Mouse (Mus musculus) liver, embryonic 14.5 days (tissue): ENCODE results near the gene Eif3b. TPM values are rescaled to one million over a fixed set of nuclear protein-coding genes. Genes with fewer than 3 reads are reported as not detected.
A peak's percentile ranks its signal among the peaks of the same experiment; 100 is the strongest.

Source experiments
- ATAC-seq: fragments of 200-750 bp; cut with Nextera tagmentation; 2 replicates; pipeline ENCODE4 v1.8.0; 2017; ENCODE audit warnings: moderate number of reproducible peaks, mild to moderate bottlenecking, moderate library complexity; ENCODE audit not compliant: insufficient read depth
- DNase-seq, 3 experiments: peaks; one replicate each; pipeline ENCODE4 v3.0.0-alpha.2; 2012 to 2013; ENCODE audit warnings: low read depth in 3 of 3, low spot score in 3 of 3
- H3K27ac ChIP-seq: fragments of 300-500 bp; sonication (generic); 2 replicates; pipeline ENCODE4 v1.5.1; 2014; ENCODE audit warnings: moderate library complexity, mild to moderate bottlenecking, control low read depth, inconsistent platforms
- H3K27me3 ChIP-seq: fragments of 300-500 bp; sonication (generic); 2 replicates; pipeline ENCODE4 v1.6.1; 2014; ENCODE audit warnings: mild to moderate bottlenecking, low read length, moderate library complexity; ENCODE audit not compliant: control insufficient read depth, insufficient read depth
- H3K36me3 ChIP-seq: fragments of 300-500 bp; sonication (generic); replicated peaks from 2 replicates; pipeline ENCODE4 v1.6.1; 2014; ENCODE audit warnings: low read depth; ENCODE audit not compliant: control insufficient read depth, insufficient read depth
- H3K4me1 ChIP-seq, 2 experiments: fragments of 200-500 bp in 1 of 2; fragments of 300-500 bp in 1 of 2; sonication (generic) in 1 of 2; replicated peaks; 2 replicates each; pipeline ENCODE4 v1.6.1; 2012 to 2014; ENCODE audit warnings: antibody characterized with exemption in 1 of 2, inconsistent platforms in 1 of 2, low read length in 1 of 2; ENCODE audit not compliant: control insufficient read depth in 2 of 2, insufficient read depth in 2 of 2
- H3K4me2 ChIP-seq: fragments of 300-500 bp; sonication (generic); 2 replicates; pipeline ENCODE4 v1.6.1; 2014; ENCODE audit warnings: low read depth, mild to moderate bottlenecking, control low read depth, moderate library complexity
- H3K4me3 ChIP-seq, 2 experiments: fragments of 200-500 bp in 1 of 2; fragments of 300-500 bp in 1 of 2; sonication (generic) in 1 of 2; 2 replicates each; pipeline ENCODE4 v1.5.1; 2012 to 2014; ENCODE audit warnings: low read depth in 2 of 2, low read length in 2 of 2, mild to moderate bottlenecking in 2 of 2, control low read depth in 1 of 2, inconsistent platforms in 1 of 2, moderate library complexity in 1 of 2; ENCODE audit not compliant: insufficient read depth in 1 of 2
- H3K9ac ChIP-seq: fragments of 300-500 bp; sonication (generic); replicated peaks from 2 replicates; pipeline ENCODE4 v1.6.1; 2014; ENCODE audit warnings: mild to moderate bottlenecking, control low read depth, moderate library complexity
- H3K9me3 ChIP-seq: fragments of 300-500 bp; sonication (generic); 2 replicates; pipeline ENCODE4 v1.6.1; 2016; ENCODE audit warnings: low read length, mixed read lengths; ENCODE audit not compliant: control insufficient read depth
- CTCF ChIP-seq: IDR thresholded peaks from 2 replicates; pipeline ENCODE4 v1.5.1; 2016; ENCODE audit warnings: antibody characterized with exemption, low read depth, control low read depth
- EP300 ChIP-seq: IDR thresholded peaks from 2 replicates; pipeline ENCODE4 v1.6.1; 2016; ENCODE audit warnings: antibody characterized with exemption, low read depth
- WGBS: fragments of 180-500 bp; shearing (Covaris S2); extraction: QIAGEN DNeasy Blood & Tissue Kit; methylation state at CpG from one replicate; pipeline ENCODE4 v1.1.7; 2014; ENCODE audit not compliant: insufficient replicate concordance; 5-methylcytosine and 5-hydroxymethylcytosine counted together
- polyA plus RNA-seq, 2 experiments: library from polyadenylated mRNA; depleted of rRNA in 1 of 2; stranded (reverse) in 1 of 2; unstranded in 1 of 2; fragments of >200 nt; fragmentation: Nextera tagmentation in 1 of 2; extraction: Ambion mirVana in 1 of 2; gene quantifications; 2 replicates each; pipeline versions ENCODE4 v1.2.1 to v1.2.3; 2012 to 2014

Gene Eif3b
- polyA plus RNA-seq, 2 experiments: 85.2 to 86.8 TPM

DNA sequence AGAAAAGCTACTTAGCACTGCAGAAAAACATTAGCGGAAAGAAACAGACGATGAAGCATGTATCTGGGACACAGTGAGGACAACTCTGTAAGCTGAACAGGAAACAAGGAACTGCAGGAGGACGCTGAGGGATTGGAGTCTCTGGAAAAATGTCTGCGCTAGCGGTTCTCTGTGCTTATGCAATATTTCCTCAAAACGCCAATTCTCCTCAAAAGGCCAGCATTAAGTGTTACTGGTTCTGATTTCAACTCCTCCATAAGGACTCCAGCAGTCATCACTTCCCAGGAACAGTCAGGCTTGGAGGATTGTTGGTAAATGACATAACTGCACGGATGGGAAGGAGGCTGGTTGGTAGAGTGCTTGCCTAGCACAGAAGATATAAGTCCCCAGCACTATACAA, 38.0 kb upstream of the Eif3b start:
- Histone ChIP-seq H3K4me2 (no peak overlapping the region), H3K27me3 (no peaks in the 10 kb centered on the region), H3K27ac (no peak overlapping the region), H3K9ac (no peak overlapping the region), H3K4me3 (no peak overlapping the region), H3K36me3 (no peaks in the 10 kb centered on the region), H3K9me3 (no peaks in the 10 kb centered on the region), H3K4me1 (peaks cover 0 to 3% of the 10 kb centered on the region in 2 experiments; a peak in 1 of 4 replicates)
- WGBS: 70% methylated on average over 7 of the region's 7 CpGs
- DNase-seq (no peak), ATAC-seq (no peak)
- TF ChIP-seq CTCF: no peak
- no peak for TF ChIP-seq EP300

- ATAC-seq: no peak
- no peaks in the 10 kb centered on the region for H3K36me3 ChIP-seq
- no peaks in the 10 kb centered on the region for H3K9me3 ChIP-seq
- no peaks in the 10 kb centered on the region for H3K27me3 ChIP-seq
- peaks cover under 1 to 7% of the 10 kb centered on the region in 2 experiments; a peak in 3 of 4 replicates for H3K4me1 ChIP-seq
- 44% methylated on average over 6 of the region's 6 CpGs for WGBS
- no peak for TF ChIP-seq EP300
- no peak for TF ChIP-seq CTCF
- no peak overlapping the region for H3K9ac ChIP-seq
- H3K27ac ChIP-seq: no peak overlapping the region
- no peak for DNase-seq
- H3K4me2 ChIP-seq: no peak overlapping the region
- H3K4me3 ChIP-seq: no peak overlapping the region
Observed at GRCm38 (mm10) chr5:140382688-140383087, 36.4 kb upstream of the Eif3b start.

- DNase-seq: no peak
- no peaks in the 10 kb centered on the region for H3K9me3 ChIP-seq
- H3K27ac ChIP-seq: no peak overlapping the region
- H3K4me2 ChIP-seq: no peak overlapping the region
- H3K27me3 ChIP-seq: no peaks in the 10 kb centered on the region
- H3K36me3 ChIP-seq: no peaks in the 10 kb centered on the region
- 48% methylated on average over 7 of the region's 7 CpGs for WGBS
- TF ChIP-seq CTCF: no peak
- no peak for TF ChIP-seq EP300
- H3K9ac ChIP-seq: no peak overlapping the region
- peaks cover 9 to 15% of the 10 kb centered on the region in 2 experiments for H3K4me1 ChIP-seq
- no peak overlapping the region for H3K4me3 ChIP-seq
- no peak; the same call in 1 of the 2 replicates for ATAC-seq
Observed at GRCm38 (mm10) chr5:140383559-140383958, 35.6 kb upstream of the Eif3b start.

DNA sequence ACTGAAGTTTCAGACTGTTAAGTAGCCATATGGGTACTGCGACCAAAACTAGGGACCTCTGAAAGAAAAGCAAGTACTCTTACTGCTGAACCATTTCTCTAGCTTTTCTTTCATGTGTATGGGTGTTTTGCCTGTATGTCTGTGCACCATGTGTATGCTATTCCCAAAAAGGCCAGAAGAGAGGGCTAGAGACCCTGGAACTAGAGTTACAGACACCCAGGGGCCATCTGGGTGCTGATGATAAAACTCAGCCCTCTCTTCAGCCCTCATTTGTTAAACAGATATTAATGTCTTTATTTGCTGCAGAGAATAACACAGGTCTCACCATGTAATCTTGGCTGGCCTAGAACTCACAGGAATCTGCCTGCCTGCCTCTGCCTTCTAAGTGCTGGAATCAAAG, 34.7 kb upstream of the Eif3b start:
- peaks cover 11 to 21% of the 10 kb centered on the region in 2 experiments for H3K4me1 ChIP-seq
- no peak overlapping the region for H3K4me3 ChIP-seq
- H3K9ac ChIP-seq: no peak overlapping the region
- H3K36me3 ChIP-seq: no peaks in the 10 kb centered on the region
- H3K4me2 ChIP-seq: no peak overlapping the region
- 66% methylated on average over 1 of the region's 1 CpGs for WGBS
- 0 out of 2 replicates have a peak, but pooled peaks have one; percentile 10 for TF ChIP-seq CTCF
- TF ChIP-seq EP300: no peak
- no peaks in the 10 kb centered on the region for H3K27me3 ChIP-seq
- H3K9me3 ChIP-seq: no peaks in the 10 kb centered on the region
- DNase-seq: no peak
- ATAC-seq: no peak
- no peak overlapping the region for H3K27ac ChIP-seq

GRCm38 (mm10) chr5:140387236-140387635, 31.9 kb upstream of the Eif3b start:
- no peak for TF ChIP-seq EP300
- no peak for TF ChIP-seq CTCF
- H3K27me3 ChIP-seq: no peaks in the 10 kb centered on the region
- no peak overlapping the region for H3K9ac ChIP-seq
- peak overlapping the region; percentile 90 for H3K4me2 ChIP-seq
- H3K27ac ChIP-seq: no peak overlapping the region
- H3K4me1 ChIP-seq: peaks cover 11 to 23% of the 10 kb centered on the region in 2 experiments
- ATAC-seq (no peak), DNase-seq (no peak)
- H3K9me3 ChIP-seq: no peaks in the 10 kb centered on the region
- H3K36me3 ChIP-seq: no peaks in the 10 kb centered on the region
- no peak overlapping the region for H3K4me3 ChIP-seq
- 80% methylated on average over 7 of the region's 7 CpGs for WGBS
